Mouse (Mus musculus) limb, embryonic 11.5 days (tissue): ENCODE data around the gene Dnajb11. TPM values are rescaled to one million over a fixed set of nuclear protein-coding genes. Genes with fewer than 3 reads are reported as not detected.

Experiments
- ATAC-seq: fragments of 200-750 bp; cut with Nextera tagmentation; 2 replicates; pipeline ENCODE4 v1.8.0; 2017; ENCODE audit warnings: low read depth; ENCODE audit not compliant: insufficient number of reproducible peaks, low FRiP score, low TSS enrichment
- DNase-seq: peaks from one replicate; pipeline ENCODE4 v3.0.0-alpha.2; 2015; ENCODE audit warnings: low spot score
- H3K27ac ChIP-seq: fragments of 300-500 bp; sonication (generic); replicated peaks from 2 replicates; pipeline ENCODE4 v1.5.1; 2014; ENCODE audit warnings: low read depth, mild to moderate bottlenecking, low read length
- H3K27me3 ChIP-seq: fragments of 300-500 bp; sonication (generic); 2 replicates; pipeline ENCODE4 v1.6.1; 2014; ENCODE audit warnings: mild to moderate bottlenecking, low read length, mixed read lengths; ENCODE audit not compliant: control insufficient read depth, insufficient read depth
- H3K36me3 ChIP-seq: fragments of 300-500 bp; sonication (generic); 2 replicates; pipeline ENCODE4 v1.6.1; 2014; ENCODE audit warnings: mild to moderate bottlenecking, low read length, moderate library complexity, mixed read lengths; ENCODE audit not compliant: control insufficient read depth, insufficient read depth
- H3K4me1 ChIP-seq: fragments of 300-500 bp; sonication (generic); 2 replicates; pipeline ENCODE4 v1.6.1; 2014; ENCODE audit warnings: low read length, mixed read lengths; ENCODE audit not compliant: control insufficient read depth, insufficient read depth
- H3K4me2 ChIP-seq: fragments of 300-500 bp; sonication (generic); 2 replicates; pipeline ENCODE4 v1.6.1; 2014; ENCODE audit warnings: low read depth, mild to moderate bottlenecking, moderate library complexity; ENCODE audit not compliant: severe bottlenecking
- H3K4me3 ChIP-seq: fragments of 300-500 bp; sonication (generic); 2 replicates; pipeline ENCODE4 v1.5.1; 2014; ENCODE audit warnings: low read depth, low read length
- H3K9ac ChIP-seq: fragments of 300-500 bp; sonication (generic); 2 replicates; pipeline ENCODE4 v1.6.1; 2014; ENCODE audit warnings: mild to moderate bottlenecking, low read length
- H3K9me3 ChIP-seq: fragments of 300-500 bp; sonication (generic); 2 replicates; pipeline ENCODE4 v1.6.1; 2016; ENCODE audit warnings: low read length; ENCODE audit not compliant: control insufficient read depth
- WGBS: fragments of 180-500 bp; shearing (Covaris S2); extraction: QIAGEN DNeasy Blood & Tissue Kit; methylation state at CpG from one replicate; pipeline ENCODE4 v1.1.7; 2014; 5-methylcytosine and 5-hydroxymethylcytosine counted together
- polyA plus RNA-seq: library from polyadenylated mRNA; unstranded; fragments of >200 nt; fragmentation: Nextera tagmentation; extraction: Ambion mirVana; gene quantifications from 2 replicates; pipeline ENCODE4 v1.2.1, GENCODE M21; 2014

Gene Dnajb11
- polyA plus RNA-seq, 1 experiment from 2014 or later = 106 TPM

GRCm38 (mm10) chr16:22901326-22901725 is 43.7 kb downstream of the Dnajb11 start:
- Histone ChIP-seq H3K4me1 (no peaks in the 10 kb centered on the region), H3K9ac (no peak overlapping the region), H3K27me3 (no peaks in the 10 kb centered on the region), H3K4me3 (no peak overlapping the region), H3K9me3 (no peaks in the 10 kb centered on the region; the same call in 1 of the 2 replicates), H3K36me3 (no peaks in the 10 kb centered on the region), H3K4me2 (no peak overlapping the region), H3K27ac (no peak overlapping the region)
- WGBS = 87% methylated on average over 3 of the region's 3 CpGs
- DNase-seq (no peak), ATAC-seq (no peak)

- no peak for DNase-seq
- Histone ChIP-seq H3K9me3 (no peaks in the 10 kb centered on the region), H3K27me3 (no peaks in the 10 kb centered on the region), H3K27ac (no peak overlapping the region), H3K9ac (no peak overlapping the region), H3K36me3 (no peaks in the 10 kb centered on the region), H3K4me1 (no peaks in the 10 kb centered on the region), H3K4me2 (no peak overlapping the region), H3K4me3 (no peak overlapping the region)
- WGBS = 90% methylated on average over 6 of the region's 6 CpGs
- ATAC-seq = no peak
These were observed 51.6 kb downstream of the Dnajb11 start for GRCm38 (mm10) chr16:22909290-22909689.

GRCm38 (mm10) chr16:22911986-22912385 is 54.3 kb downstream of the Dnajb11 start:
- Histone ChIP-seq H3K27me3 (no peaks in the 10 kb centered on the region), H3K9ac (no peak overlapping the region), H3K9me3 (no peaks in the 10 kb centered on the region), H3K4me2 (no peak overlapping the region), H3K27ac (no peak overlapping the region), H3K4me1 (no peaks in the 10 kb centered on the region), H3K36me3 (no peaks in the 10 kb centered on the region), H3K4me3 (no peak overlapping the region)
- WGBS = 84% methylated on average over 3 of the region's 3 CpGs
- DNase-seq (no peak), ATAC-seq (no peak)

- no peaks in the 10 kb centered on the region for H3K36me3 ChIP-seq
- ATAC-seq (no peak), DNase-seq (no peak)
- no peak overlapping the region for H3K4me3 ChIP-seq
- H3K4me1 ChIP-seq = no peaks in the 10 kb centered on the region
- H3K9me3 ChIP-seq = no peaks in the 10 kb centered on the region
- no peak overlapping the region for H3K9ac ChIP-seq
- no peak overlapping the region for H3K4me2 ChIP-seq
- no peak overlapping the region for H3K27ac ChIP-seq
- WGBS = 86% methylated on average over 6 of the region's 6 CpGs
- no peaks in the 10 kb centered on the region for H3K27me3 ChIP-seq
These were observed 55.2 kb downstream of the Dnajb11 start for GRCm38 (mm10) chr16:22912886-22913285.

GRCm38 (mm10) chr16:22914276-22914675 is 56.6 kb downstream of the Dnajb11 start:
- Histone ChIP-seq H3K36me3 (no peaks in the 10 kb centered on the region), H3K9ac (no peak overlapping the region), H3K4me1 (no peaks in the 10 kb centered on the region), H3K4me3 (no peak overlapping the region), H3K4me2 (no peak overlapping the region), H3K9me3 (no peaks in the 10 kb centered on the region), H3K27ac (no peak overlapping the region), H3K27me3 (no peaks in the 10 kb centered on the region)
- ATAC-seq = no peak
- no peak for DNase-seq

GRCm38 (mm10) chr16:22918034-22918433 is 60.4 kb downstream of the Dnajb11 start, which contains the start of gene Fetub:
Gene Fetub (plus strand): TSS chr16:22918334.
- no peak within 1 kb of the TSS for H3K4me3 ChIP-seq
- no peaks in the 10 kb centered on the region for H3K9me3 ChIP-seq
- H3K27ac ChIP-seq = no peak within 1 kb of the TSS
- no peak within 1 kb of the TSS for H3K4me2 ChIP-seq
- H3K36me3 ChIP-seq = no peaks in the 10 kb centered on the region
- H3K4me1 ChIP-seq = peaks cover 4% of the 10 kb centered on the region; the same call in 1 of the 2 replicates
- DNase-seq (no peak), ATAC-seq (no peak)
- WGBS = 93% methylated on average over 5 of the region's 5 CpGs
- no peak within 1 kb of the TSS for H3K9ac ChIP-seq
- no peaks in the 10 kb centered on the region for H3K27me3 ChIP-seq

GRCm38 (mm10) chr16:22918664-22919312 is 61.1 kb downstream of the Dnajb11 start:
- H3K36me3 ChIP-seq = no peaks in the 10 kb centered on the region
- no peak overlapping the region for H3K4me3 ChIP-seq
- 0 out of 2 replicates have a peak, but pooled peaks have one; percentile 35 for ATAC-seq
- no peaks in the 10 kb centered on the region for H3K27me3 ChIP-seq
- no peak overlapping the region for H3K27ac ChIP-seq
- DNase-seq = peak; percentile 22
- H3K9ac ChIP-seq = no peak overlapping the region
- peaks cover 4% of the 10 kb centered on the region; the same call in 1 of the 2 replicates for H3K4me1 ChIP-seq
- H3K9me3 ChIP-seq = no peaks in the 10 kb centered on the region
- H3K4me2 ChIP-seq = no peak overlapping the region
- 58% methylated on average over 15 of the region's 15 CpGs for WGBS

GRCm38 (mm10) chr16:22919971-22920854 is 62.6 kb downstream of the Dnajb11 start:
- ATAC-seq (no peak), DNase-seq (peak; percentile 31)
- no peak overlapping the region for H3K27ac ChIP-seq
- no peaks in the 10 kb centered on the region for H3K9me3 ChIP-seq
- peaks cover 4% of the 10 kb centered on the region; the same call in 1 of the 2 replicates for H3K4me1 ChIP-seq
- no peak overlapping the region for H3K4me2 ChIP-seq
- H3K36me3 ChIP-seq = no peaks in the 10 kb centered on the region
- H3K4me3 ChIP-seq = no peak overlapping the region
- no peak overlapping the region for H3K9ac ChIP-seq
- WGBS = 61% methylated on average over 18 of the region's 18 CpGs
- no peaks in the 10 kb centered on the region for H3K27me3 ChIP-seq
